Mouse (Mus musculus) cerebellum, adult 2 months (tissue): Measurements from ENCODE around the gene Caap1.

Source experiments
- CTCF ChIP-seq: fragments of 200-500 bp; IDR thresholded peaks from 2 replicates; pipeline ENCODE4 v1.5.1; 2011; ENCODE audit warnings: low read depth, mild to moderate bottlenecking, control low read depth, low read length, moderate library complexity, borderline replicate concordance; ENCODE audit not compliant: insufficient read depth
- POLR2A ChIP-seq: fragments of 200-500 bp; IDR thresholded peaks from 2 replicates; pipeline ENCODE4 v1.6.1; 2011; ENCODE audit warnings: low read length, control low read depth, borderline replicate concordance; ENCODE audit not compliant: insufficient read depth

GRCm38 (mm10) chr4:94473286-94473685 lies 83.3 kb downstream of the Caap1 start:
- TF ChIP-seq POLR2A (no peak), CTCF (no peak)
